Mouse (Mus musculus): Measurements from ENCODE around the gene 1700016H13Rik.

- TF ChIP-seq POLR2A (IDR thresholded peaks at IDR 0.05; ENCODE audit: control insufficient read depth in 1 of 2, insufficient read depth in 1 of 2, low read depth in 1 of 2, low read length in 2 of 2, poor library complexity in 1 of 2) (no peak), CTCF (IDR thresholded peaks at IDR 0.05 in 2 of 3, conservative IDR thresholded peaks at IDR 0.05 in 1 of 3; ENCODE audit: control insufficient read depth in 1 of 3, insufficient read depth in 1 of 3, low read depth in 2 of 3, low read length in 3 of 3, poor library complexity in 1 of 3, severe bottlenecking in 1 of 3) (no peak), UBTF (IDR thresholded peaks at IDR 0.05; ENCODE audit: borderline replicate concordance, insufficient read depth, low read depth, low read length) (no peak), USF1 (IDR thresholded peaks at IDR 0.05; ENCODE audit: low read depth, low read length) (no peak), NRF1 (IDR thresholded peaks at IDR 0.05; ENCODE audit: insufficient read depth, low read depth, low read length, poor library complexity, severe bottlenecking) (no peak), E2F4 (IDR thresholded peaks at IDR 0.05; ENCODE audit: borderline replicate concordance, low read depth, low read length) (no peak), JUND (IDR thresholded peaks at IDR 0.05; ENCODE audit: low read depth, low read length) (no peak), EP300 (IDR thresholded peaks at IDR 0.05; ENCODE audit: low read depth in 1 of 2, low read length in 2 of 2) (no peak), MEF2A (IDR thresholded peaks at IDR 0.05; ENCODE audit: extremely low read depth, insufficient replicate concordance, low read depth, low read length, poor library complexity, severe bottlenecking) (no peak)
These were observed 33.5 kb downstream of the 1700016H13Rik start for GRCm38 (mm10) chr5:103622321-103622720.
